Mouse (Mus musculus): ENCODE results near the gene Mymk.

Mymk gene

GRCm38 (mm10) chr2:27078312-27078711 lies 6.3 kb upstream of the Mymk start:
- DNase-seq = no peak

- DNase-seq = peak in 1 of 2 experiments; percentile 41
These were observed 5.8 kb upstream of the Mymk start for GRCm38 (mm10) chr2:27077655-27078244.

- peak; percentile 69 to 80 for DNase-seq
These were observed 3.5 kb upstream of the Mymk start for GRCm38 (mm10) chr2:27075485-27075884.

- DNase-seq = peak; percentile 79 to 85
These were observed 2.8 kb upstream of the Mymk start for GRCm38 (mm10) chr2:27074804-27075203.

GRCm38 (mm10) chr2:27073407-27073806 lies 1.4 kb upstream of the Mymk start:
- no peak for DNase-seq

GRCm38 (mm10) chr2:27071137-27071536 lies 842 bp downstream of the Mymk start:
- peak; percentile 73 to 79 for DNase-seq

- DNase-seq = no peak
These were observed 1.6 kb downstream of the Mymk start for GRCm38 (mm10) chr2:27070247-27070813.

- no peak for DNase-seq
These were observed 2.3 kb downstream of the Mymk start for GRCm38 (mm10) chr2:27069646-27070045.

- no peak for DNase-seq
These were observed 4.0 kb downstream of the Mymk start for GRCm38 (mm10) chr2:27067996-27068395.

GRCm38 (mm10) chr2:27067124-27067523 lies 4.9 kb downstream of the Mymk start:
- no peak for DNase-seq

- no peak for DNase-seq
These were observed 12.8 kb downstream of the Mymk start for GRCm38 (mm10) chr2:27059187-27059586.

GRCm38 (mm10) chr2:27058751-27059150 lies 13.2 kb downstream of the Mymk start:
- DNase-seq = peak in 1 of 2 experiments; percentile 26

GRCm38 (mm10) chr2:27058251-27058650 lies 13.7 kb downstream of the Mymk start:
- no peak for DNase-seq

GRCm38 (mm10) chr2:27049408-27049807 lies 22.6 kb downstream of the Mymk start:
- DNase-seq = no peak

GRCm38 (mm10) chr2:27045979-27046770 lies 25.8 kb downstream of the Mymk start:
- DNase-seq = peak; percentile 73 to 80

GRCm38 (mm10) chr2:27044641-27045040 lies 27.3 kb downstream of the Mymk start:
- DNase-seq = peak; percentile 52 to 56

- DNase-seq = peak; percentile 33 to 51
These were observed 27.8 kb downstream of the Mymk start for GRCm38 (mm10) chr2:27044166-27044565.

- peak; percentile 90 to 94 for DNase-seq
These were observed 28.5 kb downstream of the Mymk start for GRCm38 (mm10) chr2:27043461-27043860.

- peak; percentile 83 to 92 for DNase-seq
These were observed 29.7 kb downstream of the Mymk start for GRCm38 (mm10) chr2:27042131-27042844.

- DNase-seq = peak; percentile 73 to 82
These were observed 32.7 kb downstream of the Mymk start for GRCm38 (mm10) chr2:27039286-27039685.

GRCm38 (mm10) chr2:27038596-27038995 lies 33.4 kb downstream of the Mymk start:
- peak; percentile 73 to 83 for DNase-seq

GRCm38 (mm10) chr2:27037008-27037407 lies 35.0 kb downstream of the Mymk start:
- no peak for DNase-seq

- no peak for DNase-seq
These were observed 36.0 kb downstream of the Mymk start for GRCm38 (mm10) chr2:27036003-27036402.
